Mouse (Mus musculus) left cerebral cortex, postnatal 10 days (tissue): ENCODE measurements around the gene Sorcs1. TPM values are rescaled to one million over a fixed set of nuclear protein-coding genes. Genes with fewer than 3 reads are reported as not detected.
A peak's percentile ranks its signal among the peaks of the same experiment; 100 is the strongest.

Experiments used
- DNase-seq, 2 experiments: peaks; one replicate each; pipeline ENCODE4 v3.0.0; 2021 to 2022; ENCODE audit warnings: low spot score in 2 of 2, mixed read lengths in 1 of 2; ENCODE audit errors: extremely low spot score in 1 of 2
- intact Hi-C: fragments of 180-260 bp; cut with DNase I; formaldehyde crosslinking; loops from one replicate; pipeline ENCODE4 v1.15.1; 2025
- total RNA-seq, 2 experiments: library from RNA; stranded (reverse); gene quantifications; 2 replicates each; pipeline ENCODE4 v1.2.3; 2021

Sorcs1 gene
- total RNA-seq, 2 experiments from 2014 or later: 39.1 to 46.7 TPM

DNA sequence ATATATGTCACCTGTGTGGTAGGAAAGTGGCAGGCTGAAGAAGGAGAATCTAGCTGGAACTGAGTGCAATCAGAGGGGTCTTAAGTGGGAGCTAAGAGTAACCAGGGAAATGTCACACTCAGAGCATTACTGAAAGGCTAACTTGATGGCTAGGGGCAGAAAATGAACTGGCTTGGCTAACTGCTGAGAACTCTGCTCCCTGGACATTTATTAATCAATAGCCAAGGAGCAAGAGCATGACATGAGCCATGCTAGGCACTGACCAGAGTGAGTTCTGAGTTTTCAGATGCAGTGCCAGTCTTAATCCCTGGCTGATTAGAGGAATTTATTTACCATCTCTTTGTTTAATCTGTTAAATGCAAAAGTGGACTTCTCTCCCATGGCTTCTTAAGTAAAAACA lies 95.5 kb downstream of the Sorcs1 start:
- intact Hi-C loops: no loop called here
- DNase-seq: no peak

- DNase-seq: no peak
- intact Hi-C loops: no loop called here
Observed at GRCm38 (mm10) chr19:50569669-50570195, 108.7 kb downstream of the Sorcs1 start.

DNA sequence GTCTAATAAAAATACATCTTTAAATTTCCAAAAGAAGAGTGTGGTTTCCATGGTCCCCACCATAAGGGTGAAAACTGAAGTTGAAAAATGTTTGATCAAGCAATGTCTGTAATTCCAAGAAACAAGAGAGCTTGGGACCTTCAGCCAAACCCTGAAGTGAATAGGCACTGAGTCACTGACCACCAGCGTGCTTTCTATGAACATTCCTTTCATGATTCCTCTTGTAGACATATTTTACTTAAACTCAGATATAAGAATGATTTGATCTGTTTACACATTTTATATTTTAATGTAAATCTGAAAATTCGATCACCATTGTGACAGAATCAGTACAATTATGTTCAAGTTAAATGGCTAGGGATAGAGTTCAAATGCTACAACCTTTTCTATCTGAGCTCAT lies 112.1 kb downstream of the Sorcs1 start:
- DNase-seq: no peak
- intact Hi-C loops: no loop called here

- intact Hi-C loops: no loop called here
- DNase-seq: peak in 1 of 2 experiments; percentile 13
Observed at GRCm38 (mm10) chr19:50558771-50559170, 119.7 kb downstream of the Sorcs1 start.

DNA sequence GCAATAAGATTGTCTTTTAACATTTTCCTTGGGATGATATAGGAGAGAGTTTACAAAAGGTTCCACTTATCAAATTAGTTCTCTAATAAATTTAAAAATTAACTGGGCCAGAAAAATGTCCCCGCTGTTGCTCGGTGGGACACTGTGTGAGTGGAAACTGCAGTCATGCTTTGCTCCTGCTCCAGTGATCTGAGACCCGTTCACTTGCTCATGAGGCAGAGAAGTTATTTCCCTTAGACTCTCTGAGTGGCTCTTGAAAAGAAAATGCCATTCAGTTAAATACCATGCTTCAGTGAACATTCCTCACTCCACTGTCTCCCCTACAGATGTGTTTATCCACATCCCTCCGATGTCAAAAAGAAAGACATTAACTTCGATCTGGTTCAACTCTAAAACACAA lies 144.4 kb downstream of the Sorcs1 start:
- intact Hi-C loops: no loop called here
- DNase-seq: no peak

DNA sequence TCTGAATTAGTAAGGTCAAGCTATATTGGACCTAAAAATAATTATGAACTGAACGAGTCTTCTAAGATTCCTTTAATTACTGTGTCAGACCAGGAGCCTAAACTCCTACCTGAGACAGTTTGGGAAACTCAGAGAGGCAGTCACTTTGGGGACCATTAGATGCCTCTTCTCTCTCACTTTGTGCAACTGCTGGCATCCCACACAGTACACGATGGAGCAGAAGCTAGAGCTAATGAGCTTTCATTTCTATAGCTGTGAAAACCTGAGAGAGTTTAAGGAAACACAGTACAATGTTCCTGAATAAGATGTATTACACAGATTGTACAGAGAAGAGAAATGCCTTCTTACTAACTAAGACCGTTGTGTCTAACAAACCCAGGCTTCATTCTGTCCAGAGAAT lies 150.6 kb downstream of the Sorcs1 start:
- DNase-seq: no peak
- intact Hi-C loops: no loop called here

DNA sequence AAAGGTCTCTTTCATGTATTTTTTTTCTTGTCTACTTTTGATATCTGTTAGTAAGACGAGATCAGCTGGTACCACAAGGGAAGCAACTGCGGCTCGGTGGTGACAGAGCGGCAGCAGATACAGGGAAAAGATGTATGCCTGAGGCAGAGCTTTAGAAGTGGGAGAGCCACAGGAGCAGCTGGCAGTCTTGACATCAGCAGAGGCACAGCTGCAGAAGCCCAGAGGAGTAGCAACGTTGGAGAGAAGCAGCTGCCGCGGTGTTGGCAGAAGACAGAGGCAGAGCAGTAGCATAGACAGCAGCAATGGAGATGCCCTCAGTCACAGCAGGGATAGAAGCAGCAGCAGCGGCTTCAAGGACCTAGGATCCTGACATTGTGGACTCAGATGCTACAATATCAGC lies 152.4 kb downstream of the Sorcs1 start:
- DNase-seq: no peak
- intact Hi-C loops: no loop called here

GRCm38 (mm10) chr19:50521943-50522342 lies 156.5 kb downstream of the Sorcs1 start:
- intact Hi-C loops: no loop called here
- DNase-seq: no peak

DNA sequence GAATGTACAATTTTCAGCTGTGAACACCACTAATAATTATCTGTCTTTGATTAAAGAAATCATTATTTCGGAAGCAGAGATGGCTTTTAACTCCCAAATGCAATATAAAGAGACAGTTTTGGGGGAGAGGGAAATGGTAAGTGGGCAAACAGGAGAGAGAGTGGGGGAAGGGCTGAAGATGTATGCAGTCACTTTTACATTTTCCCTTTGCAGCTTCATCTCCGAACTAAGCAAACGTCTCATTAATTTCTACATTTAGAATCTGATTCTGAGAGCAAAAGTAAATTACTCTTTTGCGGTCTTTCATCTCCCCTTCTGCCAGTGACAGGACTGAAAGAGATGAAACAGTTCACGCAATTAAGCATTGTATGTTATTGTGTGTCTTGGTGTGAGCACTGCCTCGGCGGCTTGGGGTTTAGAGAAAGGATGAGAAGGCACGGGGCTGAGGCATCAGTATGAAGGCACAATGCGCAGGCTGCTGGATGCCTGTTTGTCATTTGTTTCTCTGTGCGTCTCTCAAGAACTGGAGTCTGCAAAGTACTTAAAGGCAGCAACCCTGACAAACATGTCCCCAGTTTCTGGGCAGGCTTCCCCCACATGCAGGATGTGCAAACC lies 163.3 kb downstream of the Sorcs1 start:
- DNase-seq: no peak
- intact Hi-C loops: no loop called here

DNA sequence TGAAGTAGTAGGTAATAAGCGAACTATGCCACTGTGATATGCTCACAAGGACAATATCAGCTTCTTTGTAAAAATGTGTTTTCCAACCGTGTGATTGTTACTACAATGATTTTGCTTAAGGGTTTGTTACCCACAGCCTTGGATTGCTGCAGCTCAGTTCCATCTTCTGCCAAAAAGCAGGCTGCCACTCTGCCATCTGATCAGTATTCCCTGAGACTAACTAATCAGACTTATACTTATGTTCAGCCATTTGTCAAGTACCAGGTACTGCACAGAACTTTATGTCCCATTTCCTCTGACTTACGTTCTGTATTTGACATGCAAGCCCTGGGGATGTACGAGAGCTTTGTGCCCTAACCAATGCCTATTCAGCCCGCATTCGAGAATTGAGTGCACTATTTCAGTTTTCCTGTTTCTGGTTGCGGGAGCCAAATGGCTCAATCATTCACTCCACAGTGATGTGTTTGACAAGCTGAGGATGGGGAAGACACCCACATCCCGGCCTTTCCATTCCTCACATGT lies 164.1 kb downstream of the Sorcs1 start:
- intact Hi-C loops: no loop called here
- DNase-seq: no peak

DNA sequence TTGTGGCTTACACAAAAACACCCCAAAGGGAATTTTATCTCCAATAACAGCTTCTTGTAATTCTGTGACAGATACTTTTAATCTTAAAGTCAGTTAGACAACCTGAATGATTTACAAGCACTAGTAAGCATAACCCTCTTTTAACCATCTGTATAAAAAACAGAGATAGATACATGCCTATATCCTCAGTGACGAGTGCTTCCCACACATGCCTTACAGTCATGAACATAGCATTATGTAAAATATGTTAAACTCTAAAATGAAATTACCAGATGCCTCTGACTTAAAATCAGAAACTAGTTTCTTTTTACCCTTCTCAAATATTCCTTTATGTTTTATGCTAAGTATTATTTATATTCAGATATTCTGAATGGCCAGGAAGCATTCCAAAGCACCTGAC lies 175.6 kb downstream of the Sorcs1 start:
- DNase-seq: no peak
- intact Hi-C loops: no loop called here

DNA sequence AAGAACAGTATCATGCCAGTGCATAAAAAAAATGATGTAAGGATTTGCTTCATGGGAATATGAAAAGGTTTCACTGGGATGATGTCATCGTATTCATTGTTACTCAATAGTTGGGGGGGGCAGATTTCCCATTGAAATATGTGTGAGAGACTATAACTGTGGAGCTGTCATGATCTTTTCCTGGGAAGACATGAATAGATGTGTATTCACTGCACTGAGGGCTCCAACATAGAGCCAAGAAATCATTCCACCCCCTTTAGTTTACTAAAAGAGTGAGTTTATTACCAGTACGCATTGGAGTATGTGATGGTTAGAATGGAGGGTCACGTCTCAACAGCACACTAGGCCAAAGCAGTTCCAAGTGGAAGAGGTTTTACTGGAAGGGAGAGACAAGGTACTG lies 187.3 kb downstream of the Sorcs1 start:
- DNase-seq: no peak
- intact Hi-C loops: no loop called here

- intact Hi-C loops: no loop called here
- DNase-seq: no peak
Observed at GRCm38 (mm10) chr19:50490721-50491120, 187.7 kb downstream of the Sorcs1 start.

GRCm38 (mm10) chr19:50489786-50490185 lies 188.7 kb downstream of the Sorcs1 start:
- intact Hi-C loops: no loop called here
- DNase-seq: no peak

- DNase-seq: no peak
- intact Hi-C loops: no loop called here
Observed at GRCm38 (mm10) chr19:50488421-50488820, 190.0 kb downstream of the Sorcs1 start.

DNA sequence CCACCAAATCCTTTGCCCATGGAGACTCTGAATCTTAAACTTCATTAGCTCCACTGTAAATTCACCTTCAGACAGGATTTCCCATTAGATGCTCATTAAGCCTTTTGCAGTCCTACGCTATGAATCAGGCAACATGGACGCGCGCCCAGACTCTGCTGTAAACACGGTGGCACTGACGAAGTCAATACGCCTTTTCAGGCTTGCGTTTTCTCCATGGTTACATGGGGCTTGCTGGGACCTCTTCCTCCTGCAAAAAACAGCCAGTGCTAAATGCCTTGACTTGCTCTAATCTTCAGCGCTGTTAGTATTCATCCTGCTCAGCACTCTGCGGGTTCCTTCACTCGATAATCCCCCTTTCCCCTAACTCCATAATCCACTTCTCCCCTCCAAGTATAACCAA lies 190.7 kb downstream of the Sorcs1 start:
- DNase-seq: peak; percentile 44 to 53
- intact Hi-C loops: no loop called here

DNA sequence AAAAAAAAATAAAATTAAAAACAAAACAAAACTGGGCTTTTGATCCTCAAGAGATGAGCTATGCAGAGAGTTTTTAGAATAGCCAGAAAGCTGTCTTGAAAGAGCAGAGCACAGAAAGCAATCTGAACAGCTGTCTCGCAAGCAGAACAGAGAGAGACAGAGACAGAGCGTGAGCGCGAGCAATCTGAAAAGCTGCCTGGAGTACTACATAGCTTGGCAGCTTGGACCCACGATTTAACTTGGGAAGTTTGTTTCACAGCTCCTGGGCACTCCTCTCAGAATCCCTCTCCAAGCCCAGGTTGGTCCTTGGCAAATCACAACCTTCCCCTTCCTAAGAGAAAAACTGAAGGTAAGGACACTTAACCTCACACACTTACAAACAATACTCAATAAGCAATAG lies 192.1 kb downstream of the Sorcs1 start:
- intact Hi-C loops: no loop called here
- DNase-seq: no peak

GRCm38 (mm10) chr19:50476774-50477173 lies 201.7 kb downstream of the Sorcs1 start:
- intact Hi-C loops: no loop called here
- no peak for DNase-seq

- no peak for DNase-seq
- intact Hi-C loops: no loop called here
Observed at GRCm38 (mm10) chr19:50468592-50468991, 209.9 kb downstream of the Sorcs1 start.

DNA sequence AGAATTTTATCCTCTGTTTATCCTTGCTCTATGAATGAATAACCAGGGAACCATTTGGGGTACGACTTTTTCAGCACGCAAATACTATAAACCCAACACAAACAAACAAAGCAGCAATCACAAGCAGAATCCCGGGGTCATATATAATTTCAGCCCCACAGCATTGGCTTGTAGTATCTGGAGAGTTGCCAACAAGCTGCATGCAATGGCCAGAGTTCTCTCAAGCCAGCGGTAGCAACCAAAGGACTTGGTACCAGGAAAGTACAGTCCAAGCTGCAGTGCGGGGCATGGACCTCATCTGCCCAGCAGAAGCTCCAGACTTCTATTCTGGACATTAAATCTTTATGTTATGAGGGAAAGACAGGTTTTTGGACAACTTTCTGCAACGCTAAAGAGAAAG lies 213.6 kb downstream of the Sorcs1 start:
- intact Hi-C loops: no loop called here
- no peak for DNase-seq

GRCm38 (mm10) chr19:50458581-50458980 lies 219.9 kb downstream of the Sorcs1 start:
- intact Hi-C loops: no loop called here
- DNase-seq: no peak
